ENCODE assay signal across 8 mouse cellular contexts in genomic region chr12:109402226-109402625, GRCm38 (mm10). TPM values are rescaled to one million over a fixed set of nuclear protein-coding genes. Genes with fewer than 3 reads are reported as not detected.
A peak's percentile ranks its signal among the peaks of the same experiment; 100 is the strongest.
DNase-seq lines count a peak whose midpoint lies in the region; ATAC-seq lines count a peak whose summit lies in the region.

No protein-coding gene starts in this region.

- H3K4me1 ChIP-seq in midbrain, embryonic 11.5 days (ENCODE audit: control insufficient read depth, insufficient read depth, low read length): peaks cover 17% of the 10 kb centered on the region
- peaks cover 4% of the 10 kb centered on the region; the same call in 1 of the 2 replicates for H3K4me1 ChIP-seq in midbrain, embryonic 16.5 days (ENCODE audit: control insufficient read depth, insufficient read depth, low read length)
- peaks cover 64% of the 10 kb centered on the region for H3K4me1 ChIP-seq in stomach, embryonic 16.5 days (ENCODE audit: control insufficient read depth, insufficient read depth, low read length)

- H3K4me3 ChIP-seq in midbrain, embryonic 11.5 days (ENCODE audit: low read depth, low read length): no peak overlapping the region
- no peak overlapping the region for H3K4me3 ChIP-seq in midbrain, embryonic 16.5 days (ENCODE audit: low read depth, low read length)
- no peak overlapping the region for H3K4me3 ChIP-seq in stomach, embryonic 16.5 days (replicated peaks; ENCODE audit: low read length)

- no peak overlapping the region for H3K4me2 ChIP-seq in midbrain, embryonic 11.5 days
- no peak overlapping the region for H3K4me2 ChIP-seq in midbrain, embryonic 16.5 days (ENCODE audit: low read length)
- H3K4me2 ChIP-seq in stomach, embryonic 16.5 days (ENCODE audit: low read depth, low read length): peak overlapping the region; percentile 14; the same call in 1 of the 2 replicates

- 0 out of 2 replicates have a peak, but pooled peaks cover 2% of the 10 kb centered on the region for H3K27me3 ChIP-seq in midbrain, embryonic 11.5 days (ENCODE audit: control insufficient read depth, insufficient read depth, low read length)
- H3K27me3 ChIP-seq in midbrain, embryonic 16.5 days (ENCODE audit: control insufficient read depth, insufficient read depth, low read depth, low read length): no peaks in the 10 kb centered on the region
- no peaks in the 10 kb centered on the region for H3K27me3 ChIP-seq in stomach, embryonic 16.5 days (ENCODE audit: control insufficient read depth, insufficient read depth, low read length)

- ATAC-seq in midbrain, embryonic 11.5 days (ENCODE audit: low FRiP score): peak; percentile 28; the same call in 1 of the 2 replicates
- no peak for ATAC-seq in midbrain, embryonic 16.5 days
- ATAC-seq in stomach, embryonic 16.5 days (ENCODE audit: insufficient read depth, low FRiP score): peak; percentile 92
- no peak for ATAC-seq in inflammation-experienced regulatory T-cells, adult 6 months

- H3K36me3 ChIP-seq in midbrain, embryonic 11.5 days (ENCODE audit: control insufficient read depth, insufficient read depth, low read length): no peaks in the 10 kb centered on the region
- H3K36me3 ChIP-seq in midbrain, embryonic 16.5 days (ENCODE audit: control insufficient read depth, insufficient read depth, low read length): no peaks in the 10 kb centered on the region
- H3K36me3 ChIP-seq in stomach, embryonic 16.5 days (ENCODE audit: control insufficient read depth, insufficient read depth, low read length): no peaks in the 10 kb centered on the region

- no peak overlapping the region for H3K9ac ChIP-seq in midbrain, embryonic 11.5 days (ENCODE audit: low read length)
- H3K9ac ChIP-seq in midbrain, embryonic 16.5 days (ENCODE audit: low read depth, low read length): no peak overlapping the region
- peak overlapping the region; percentile 54 for H3K9ac ChIP-seq in stomach, embryonic 16.5 days (ENCODE audit: low read length)

- H3K9me3 ChIP-seq in midbrain, embryonic 11.5 days (ENCODE audit: control insufficient read depth, low read length): no peaks in the 10 kb centered on the region
- no peaks in the 10 kb centered on the region for H3K9me3 ChIP-seq in midbrain, embryonic 16.5 days (replicated peaks; ENCODE audit: control insufficient read depth, low read length, poor library complexity, severe bottlenecking)
- no peaks in the 10 kb centered on the region for H3K9me3 ChIP-seq in stomach, embryonic 16.5 days (replicated peaks; ENCODE audit: control insufficient read depth, low read length)

- WGBS in midbrain, embryonic 11.5 days: 37% methylated on average over 9 of the region's 9 CpGs
- 38% methylated on average over 9 of the region's 9 CpGs for WGBS in midbrain, embryonic 16.5 days
- WGBS in large intestine, adult 2 months: 22% methylated on average over 9 of the region's 9 CpGs
- 9% methylated on average over 9 of the region's 9 CpGs for WGBS in stomach, embryonic 16.5 days

- H3K27ac ChIP-seq in midbrain, embryonic 11.5 days (ENCODE audit: low read depth, low read length): no peak overlapping the region
- H3K27ac ChIP-seq in midbrain, embryonic 16.5 days (ENCODE audit: low read length): no peak overlapping the region
- peak overlapping the region; percentile 96 for H3K27ac ChIP-seq in stomach, embryonic 16.5 days (ENCODE audit: low read length)

- DNase-seq in adrenal gland, adult (ENCODE audit: inconsistent age in 2 of 2, low spot score in 1 of 2): peak; percentile 39 to 68
- DNase-seq in adrenal gland, adult 18-20 months (ENCODE audit: low spot score in 2 of 2): no peak
- peak; percentile 86 for DNase-seq in midbrain, embryonic 11.5 days (ENCODE audit: low spot score, missing footprints)
- DNase-seq in large intestine, adult 2 months (ENCODE audit: low read depth, low spot score): peak; percentile 11
- DNase-seq in thymus, postnatal 14 days: no peak

RNA-seq across cellular contexts. Expression of gene Dlk1, which starts 50.4 kb away (rescaled TPM):
- 100 to 1,000 TPM; 573 to 650 TPM for total RNA-seq in adrenal gland, adult 18-20 months (2021)
- 75.1 and 76.7 TPM in 2 replicates for polyA plus RNA-seq in midbrain, embryonic 11.5 days (2014; fragmentation: Nextera tagmentation; extraction: Ambion mirVana)
- polyA plus RNA-seq in midbrain, embryonic 16.5 days (2015; fragmentation: Nextera tagmentation; extraction: Ambion mirVana): 50.4 and 66.0 TPM in 2 replicates
- polyA plus RNA-seq in large intestine, adult 2 months (2012; rRNA removed): 0.34 and 0.82 TPM in 2 replicates
- polyA plus RNA-seq in stomach, embryonic 16.5 days (2015; fragmentation: Nextera tagmentation; extraction: Ambion mirVana): 449 and 542 TPM in 2 replicates
- not detected for polyA plus RNA-seq in inflammation-experienced regulatory T-cells, adult 6 months (2017; shearing (Covaris generic))

Comparison
In these comparisons a context has a peak if more than half of its experiments do, and no peak if none do; other contexts are left out.
1. DNase-seq: peak in adrenal gland, adult (2 of 2), midbrain, embryonic 11.5 days (single experiment) and large intestine, adult 2 months (single experiment); none in adrenal gland, adult 18-20 months (0 of 2) and thymus, postnatal 14 days (single experiment).
2. ATAC-seq: peak in midbrain, embryonic 11.5 days (single experiment) and stomach, embryonic 16.5 days (single experiment); none in midbrain, embryonic 16.5 days (single experiment) and inflammation-experienced regulatory T-cells, adult 6 months (single experiment).
3. RNA of gene Dlk1, which starts 50.4 kb away (polyA plus RNA-seq): 449 to 542 TPM in stomach, embryonic 16.5 days, 75.1 to 76.7 TPM in midbrain, embryonic 11.5 days and 50.4 to 66.0 TPM in midbrain, embryonic 16.5 days; 0.34 to 0.82 TPM in large intestine, adult 2 months and not detected in inflammation-experienced regulatory T-cells, adult 6 months; every median in the first group is over 10 times any median in the second.